Mouse (Mus musculus) neutrophil, adult 5-6 weeks (primary cell): Measurements from ENCODE around the gene Gm10837. TPM values are rescaled to one million over a fixed set of nuclear protein-coding genes. Genes with fewer than 3 reads are reported as not detected.
A peak's percentile ranks its signal among the peaks of the same experiment; 100 is the strongest.
"Not testable (repeated sequence)": the region's sequence is repeated elsewhere in the genome, so short reads cannot be mapped to it uniquely, and the experiment has no call there.

Source experiments
- ATAC-seq: fragments of 151-379, 151-347 bp; 2 replicates; pipeline ENCODE4 v1.8.0; 2017; ENCODE audit warnings: mild to moderate bottlenecking, moderate TSS enrichment; ENCODE audit not compliant: insufficient number of reproducible peaks, poor library complexity, low FRiP score, severe bottlenecking; ENCODE audit errors: extremely low read depth
- total RNA-seq: library from RNA; stranded (forward); fragments of 200-1000 nt; gene quantifications from 2 replicates; pipeline ENCODE4 v1.2.3, GENCODE M21; 2017

Gene Gm10837
- total RNA-seq, result 0.49 TPM in 1 of 2 replicates, not detected in the other

DNA sequence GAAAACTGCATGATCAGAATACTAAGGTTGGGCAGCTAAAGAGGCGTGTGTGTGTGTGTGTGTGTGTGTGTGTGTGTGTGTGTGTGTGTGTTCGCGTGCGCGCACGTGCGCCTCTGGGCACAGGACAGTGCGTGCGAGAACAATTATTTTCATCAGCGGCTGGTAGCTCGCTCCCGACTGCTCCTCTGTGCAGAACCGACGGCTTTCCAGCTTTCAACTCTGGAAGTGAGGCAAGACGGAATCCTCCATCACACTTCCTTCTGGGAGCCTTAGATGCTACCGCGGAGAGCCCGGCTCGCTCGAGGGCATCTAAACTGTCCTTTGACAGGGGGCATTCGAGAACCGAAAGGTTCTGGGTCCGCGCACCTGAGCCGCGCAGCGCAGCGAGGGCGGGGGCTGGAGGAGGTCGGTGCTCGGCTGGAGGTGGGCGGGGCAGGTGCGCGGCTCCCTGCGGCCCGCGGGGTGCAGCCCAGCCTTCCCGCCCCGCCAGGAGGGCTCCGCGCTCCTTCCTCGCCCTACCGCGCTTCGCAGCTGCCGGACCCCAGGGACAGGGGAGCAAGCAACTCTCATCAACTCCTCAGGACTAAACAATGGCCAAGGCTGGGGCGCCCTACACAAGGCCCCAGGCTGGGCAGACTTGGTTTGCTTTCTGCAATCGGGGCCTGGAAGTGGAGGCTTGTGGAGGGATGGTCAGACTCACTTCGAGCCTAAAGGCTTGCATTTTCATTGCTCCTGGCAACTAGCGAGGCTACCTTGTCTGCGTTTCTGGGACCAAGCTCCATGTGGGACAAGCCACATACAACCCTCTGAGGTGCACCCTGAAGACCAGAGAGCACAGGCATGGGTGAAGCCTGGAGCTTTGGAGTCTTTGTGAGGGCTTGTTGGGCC is at the start of gene Gm10837:
Gene Gm10837 (plus strand): TSS at position 146 of the 888 bp plus-strand sequence.
- 0 out of 2 replicates have a peak, but pooled peaks have one; percentile 1 for ATAC-seq

DNA sequence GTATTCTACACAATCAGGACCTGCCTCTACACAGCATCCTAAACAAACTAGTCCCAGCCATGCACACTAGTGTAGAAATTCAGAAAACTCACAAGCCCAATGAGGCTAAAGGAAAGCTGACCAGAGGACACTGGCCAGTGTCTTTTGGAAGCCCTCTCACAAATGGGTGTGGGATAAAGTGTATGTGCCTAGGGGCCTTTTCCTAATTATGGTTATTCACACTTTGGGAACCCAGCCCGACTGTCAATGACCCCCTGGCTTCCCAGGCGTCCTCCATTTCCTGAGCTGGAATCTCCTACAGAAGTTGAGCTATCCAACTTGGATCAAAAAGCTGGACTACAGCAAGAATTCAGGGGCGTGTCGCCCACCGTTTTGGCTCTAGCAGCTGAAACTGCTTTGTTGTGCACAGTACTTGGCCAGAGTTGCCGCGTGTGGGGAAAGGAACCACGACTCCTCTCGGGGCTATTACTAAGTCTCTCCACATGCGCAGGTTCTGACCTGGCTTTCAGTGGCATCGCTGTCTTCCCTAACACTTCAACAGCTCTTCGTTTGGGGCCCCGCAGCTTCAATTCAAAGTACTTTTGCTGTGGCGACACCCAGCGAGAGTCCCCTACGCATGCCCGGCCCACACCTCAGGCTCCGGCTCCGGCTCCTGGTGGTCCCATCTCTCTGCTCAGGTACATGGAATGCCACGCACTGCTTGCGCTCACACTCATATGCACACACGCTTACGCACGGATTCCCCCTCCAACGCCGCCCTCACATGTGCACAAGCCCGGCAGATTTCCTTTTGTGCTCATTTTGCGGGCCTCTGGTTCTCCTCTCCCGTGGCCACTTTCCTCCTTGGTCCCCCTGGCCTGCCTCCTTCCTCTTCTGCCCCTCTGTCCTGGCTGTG is 40.5 kb upstream of the Gm10837 start:
- ATAC-seq, result no peak

DNA sequence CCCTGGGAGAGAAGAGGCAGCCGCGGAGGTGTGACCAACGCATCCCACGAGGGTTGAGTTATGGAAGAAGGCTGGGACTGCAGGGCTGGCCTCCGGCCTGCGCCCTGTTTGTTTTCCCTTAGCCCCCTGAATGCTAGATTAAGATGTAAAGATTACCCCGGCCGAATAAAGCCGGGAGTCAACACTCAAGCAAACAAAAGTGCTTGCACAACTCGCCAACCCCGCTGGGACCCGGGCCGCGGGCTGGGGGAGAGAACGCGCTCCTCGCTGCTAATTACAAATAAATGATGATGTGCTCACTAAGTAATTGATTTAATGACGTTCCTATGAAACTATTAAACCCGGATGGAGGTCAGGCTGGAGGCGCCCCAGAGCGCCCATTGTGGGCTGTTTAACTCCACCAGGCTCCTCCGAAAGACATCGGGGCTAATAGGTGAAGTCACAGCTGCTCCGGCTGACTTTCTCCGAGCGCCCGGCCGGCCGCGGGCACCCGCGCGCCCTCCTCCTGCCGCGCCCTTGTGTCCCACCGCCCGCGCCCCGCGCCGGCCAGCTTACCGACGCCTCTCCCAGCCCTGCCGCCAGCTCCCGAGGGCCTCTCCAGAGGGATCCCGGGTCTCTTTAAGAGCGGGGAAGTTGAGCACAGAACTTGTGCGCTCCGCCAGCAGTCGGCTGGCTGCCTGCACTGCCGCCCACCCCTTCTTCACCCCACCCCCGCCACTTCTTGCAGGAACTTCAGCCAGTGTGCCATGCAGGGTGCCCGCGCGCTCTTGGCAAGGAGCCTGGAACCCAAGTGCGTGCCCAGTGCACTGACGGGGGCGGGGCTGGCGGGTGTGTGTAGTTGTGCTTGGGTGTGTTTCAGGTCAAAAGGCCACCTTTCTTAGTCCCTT is 39.6 kb upstream of the Gm10837 start, which contains the start of gene Gm5089:
Gene Gm5089 (minus strand): TSS at position 620 of the 887 bp plus-strand sequence.
- no peak for ATAC-seq

DNA sequence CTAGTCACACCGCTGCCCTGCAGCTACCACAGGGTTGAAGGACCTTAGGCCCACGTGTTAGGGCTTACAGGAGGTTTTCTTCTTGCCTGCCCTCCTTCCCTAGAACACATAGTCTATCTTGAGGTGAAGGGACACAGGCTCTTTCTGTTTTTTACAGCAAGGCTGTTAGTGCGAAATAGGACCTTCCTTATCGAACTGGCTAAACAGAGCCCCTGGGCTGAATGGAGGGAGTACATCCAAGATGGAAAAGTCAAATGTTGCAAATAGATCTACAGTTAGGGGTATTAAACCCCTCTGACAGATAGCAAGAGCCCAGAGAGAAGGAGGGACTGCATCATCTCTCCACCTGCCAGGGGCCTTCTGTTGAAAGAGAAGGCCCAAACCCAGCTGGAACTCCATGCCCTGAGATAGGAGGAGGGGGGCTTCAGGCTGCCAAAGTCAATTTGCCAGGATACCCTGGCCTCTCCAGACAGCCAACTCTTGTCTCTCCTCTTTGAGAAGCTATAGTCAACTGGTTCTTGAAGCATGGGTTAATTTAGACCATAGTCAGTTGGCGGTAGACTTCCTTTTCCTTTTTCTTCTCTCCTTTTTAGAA is 38.7 kb upstream of the Gm10837 start:
- ATAC-seq, result no peak

DNA sequence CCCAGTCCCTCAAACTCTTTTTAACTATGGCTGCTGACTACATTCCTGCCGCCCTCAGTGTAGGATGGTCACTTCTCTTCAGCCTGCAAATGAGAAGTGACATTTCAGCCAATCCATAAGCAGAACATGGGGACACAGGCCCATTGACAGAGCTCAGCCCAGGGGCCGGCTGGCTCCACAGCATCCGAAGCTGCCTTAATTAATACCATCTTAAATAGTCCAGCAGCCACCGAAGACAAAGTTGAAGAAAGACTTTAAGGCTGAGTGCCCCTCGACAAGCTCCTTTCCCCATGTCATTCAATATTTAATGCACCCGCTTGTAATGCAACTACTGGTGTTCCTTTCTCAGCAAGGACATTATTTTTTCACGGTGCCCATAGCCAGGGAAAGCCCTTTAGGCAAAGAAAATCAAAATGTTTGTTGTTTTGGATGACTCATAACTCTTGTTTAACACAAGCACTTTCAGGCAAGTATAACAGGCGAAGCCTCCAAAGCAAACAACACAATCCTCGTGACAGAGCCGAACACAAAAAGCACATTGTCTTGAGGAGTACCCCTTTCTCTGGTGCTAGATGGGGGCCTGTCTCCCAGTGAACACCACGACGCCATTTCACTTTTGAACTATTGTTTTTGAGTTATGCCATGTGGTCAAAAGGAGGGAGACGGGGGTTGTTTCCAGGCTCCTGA is 37.5 kb upstream of the Gm10837 start:
- no peak for ATAC-seq

DNA sequence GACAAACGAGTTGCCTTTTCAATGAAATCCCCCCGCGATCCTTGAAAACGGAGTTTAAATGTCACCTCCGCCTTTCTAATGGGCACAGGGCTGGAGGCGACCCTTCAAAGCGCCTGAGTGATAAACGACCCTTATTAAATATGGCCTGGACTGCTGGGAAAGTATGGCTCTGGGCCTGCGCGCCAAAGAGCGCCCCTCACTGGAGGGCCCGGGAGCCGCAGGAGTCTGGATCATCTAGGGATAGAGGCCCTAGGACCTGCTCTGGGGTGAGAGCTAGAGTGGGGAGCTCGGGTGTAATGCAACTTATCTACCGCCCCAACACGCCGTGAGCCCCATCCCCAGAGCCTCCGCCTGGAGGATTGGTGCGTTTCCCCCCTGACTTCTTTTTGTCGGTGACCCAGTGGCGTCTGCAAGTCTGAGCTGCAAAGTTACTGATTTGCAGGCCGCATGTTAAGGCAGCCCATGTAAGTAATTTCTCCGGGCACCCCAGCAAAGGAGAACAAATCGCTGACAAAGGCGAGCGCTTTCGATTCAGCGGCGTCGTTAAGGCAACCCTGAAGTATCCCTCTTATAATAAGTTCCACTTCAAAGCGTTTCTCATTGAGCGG is 36.9 kb upstream of the Gm10837 start:
- no peak for ATAC-seq

DNA sequence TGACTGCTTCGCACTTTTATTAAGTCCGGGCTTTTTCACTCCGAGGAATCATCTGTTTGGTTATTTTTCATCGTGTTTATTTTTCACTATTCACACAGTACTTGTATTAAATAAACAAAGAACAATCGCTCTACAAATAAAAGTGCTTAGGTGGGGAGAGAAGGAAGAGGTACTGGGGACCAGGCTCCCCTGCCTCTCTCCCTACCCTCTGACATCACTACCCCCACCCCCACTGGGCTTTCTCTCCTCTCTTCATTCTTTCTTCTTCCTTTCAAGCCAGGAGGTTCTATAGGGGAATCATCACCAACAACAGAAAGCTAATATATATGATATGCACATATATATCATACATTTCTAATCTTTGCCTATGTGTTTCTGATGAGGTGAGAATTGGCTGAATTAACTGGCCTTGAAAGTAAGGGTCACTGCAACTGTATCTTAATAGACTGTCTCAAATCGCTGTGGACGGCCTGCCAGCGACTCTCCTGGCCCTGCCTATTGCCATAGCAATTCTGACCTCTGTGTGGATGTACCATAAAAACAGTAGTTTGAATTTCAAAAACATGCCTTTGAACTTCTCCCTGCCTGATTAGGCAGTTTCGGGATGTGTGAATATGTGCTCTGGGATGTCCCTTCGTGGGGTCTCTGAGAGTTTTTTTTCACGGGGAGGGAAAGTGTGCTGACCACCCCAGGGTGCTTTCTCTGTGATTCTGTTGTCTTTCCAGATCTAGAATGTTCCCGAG is 36.2 kb upstream of the Gm10837 start:
- ATAC-seq, result no peak

DNA sequence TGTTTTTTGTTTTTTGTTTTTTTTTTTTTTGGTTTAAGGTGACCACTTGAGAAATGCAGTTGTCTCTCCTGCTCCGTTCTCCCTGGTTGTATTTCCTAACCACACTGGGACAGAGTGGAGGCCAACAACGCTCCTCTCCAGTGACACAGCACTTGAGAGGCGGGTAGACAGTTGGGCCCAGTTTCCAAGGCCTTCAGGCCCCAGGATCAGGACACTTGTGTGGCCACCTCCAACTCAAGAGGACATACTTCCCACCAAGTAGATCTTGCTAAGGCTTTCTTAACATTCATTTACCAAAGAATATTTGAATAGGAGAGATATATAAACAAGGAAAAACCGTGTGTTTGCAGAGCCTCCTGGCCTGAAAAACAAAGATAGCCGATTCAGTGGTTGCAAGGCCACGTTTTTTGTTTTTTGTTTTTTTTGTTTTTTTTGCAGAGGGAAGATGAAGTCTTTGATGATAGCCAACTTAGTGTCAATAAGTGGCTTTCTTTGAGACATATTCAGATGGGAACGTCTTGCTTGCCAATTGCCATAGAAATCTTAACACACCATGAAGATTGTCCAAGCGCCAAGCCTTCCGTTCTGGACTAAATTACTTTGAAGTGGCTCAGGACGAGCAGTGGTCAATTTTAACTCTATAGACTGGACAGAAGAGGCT is 35.4 kb upstream of the Gm10837 start:
- no peak for ATAC-seq

DNA sequence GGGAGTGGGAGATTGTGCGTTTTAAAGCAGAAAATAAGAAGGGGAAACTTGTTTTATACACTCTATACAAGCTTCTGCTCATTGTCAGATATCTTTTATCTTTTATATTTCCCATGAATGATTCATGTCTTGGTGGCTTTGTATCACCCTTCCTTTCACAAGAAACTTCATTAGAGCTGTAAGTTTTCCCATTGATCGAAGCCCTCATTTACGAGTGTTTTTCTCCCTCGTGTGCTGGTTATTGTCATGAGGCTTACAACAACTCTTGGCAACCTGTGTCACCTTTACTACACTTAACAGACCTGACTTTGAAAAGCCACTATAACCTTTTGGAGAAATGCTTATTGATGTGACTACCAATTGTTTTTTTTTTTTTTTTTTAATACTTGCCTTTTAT is 34.8 kb upstream of the Gm10837 start:
- ATAC-seq, result no peak

DNA sequence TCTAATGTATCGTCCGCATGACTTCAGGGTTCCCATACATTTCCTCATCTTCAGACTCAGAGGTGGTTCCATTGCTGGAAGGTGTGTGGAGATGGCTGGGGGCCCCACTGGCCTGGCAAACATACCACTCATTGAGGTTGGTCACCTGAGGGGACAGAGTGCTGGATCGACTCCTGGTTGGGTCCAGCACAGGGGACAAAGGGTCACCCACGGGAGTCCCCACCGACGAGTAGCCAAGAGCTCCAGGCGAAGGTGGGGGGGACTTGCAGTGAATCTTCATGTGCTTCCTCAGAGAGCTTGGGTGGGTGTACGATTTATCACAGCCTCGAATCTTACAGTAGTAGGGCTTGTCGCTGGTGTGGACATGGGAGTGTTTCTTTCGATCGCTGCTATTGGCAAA is 31.1 kb upstream of the Gm10837 start:
- ATAC-seq, result not testable (repeated sequence)

DNA sequence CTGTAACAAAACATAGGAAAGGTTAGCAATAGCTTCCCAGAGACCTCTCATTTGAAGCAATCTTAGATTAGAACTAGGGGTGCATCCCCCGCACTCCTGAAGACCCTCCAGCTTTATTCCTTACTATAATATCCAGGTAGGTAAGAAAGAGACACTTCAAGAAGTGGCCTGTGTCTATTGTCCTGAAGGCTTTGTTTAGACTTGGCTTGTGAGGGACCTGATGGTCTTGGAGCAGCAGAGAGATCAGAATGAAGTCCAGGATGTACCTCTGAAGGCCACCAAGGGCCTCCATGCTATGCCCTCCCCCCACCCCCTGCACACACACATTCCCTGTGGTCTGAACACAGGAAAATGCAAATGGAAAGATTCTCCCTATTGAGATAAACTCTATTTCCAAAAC is 30.6 kb upstream of the Gm10837 start:
- no peak for ATAC-seq

DNA sequence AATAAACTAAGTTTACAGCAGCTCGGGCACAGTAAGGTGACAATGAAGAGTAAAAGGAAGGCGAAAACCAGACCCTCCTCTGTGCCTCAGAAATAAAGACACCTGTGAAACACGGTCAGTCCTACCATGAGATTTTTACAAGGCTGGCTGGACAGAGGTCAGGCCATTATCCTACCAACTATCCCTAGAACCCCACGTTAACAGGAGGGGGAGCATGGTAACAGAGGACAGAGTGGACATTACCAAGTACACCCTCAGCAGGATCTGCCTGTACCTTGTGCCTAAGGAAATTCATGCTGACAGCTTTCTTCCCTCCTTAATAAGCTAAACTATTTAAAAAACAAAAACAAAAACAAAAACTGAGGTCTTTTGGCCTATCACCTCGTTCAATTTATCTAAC is 30.2 kb upstream of the Gm10837 start:
- no peak for ATAC-seq

DNA sequence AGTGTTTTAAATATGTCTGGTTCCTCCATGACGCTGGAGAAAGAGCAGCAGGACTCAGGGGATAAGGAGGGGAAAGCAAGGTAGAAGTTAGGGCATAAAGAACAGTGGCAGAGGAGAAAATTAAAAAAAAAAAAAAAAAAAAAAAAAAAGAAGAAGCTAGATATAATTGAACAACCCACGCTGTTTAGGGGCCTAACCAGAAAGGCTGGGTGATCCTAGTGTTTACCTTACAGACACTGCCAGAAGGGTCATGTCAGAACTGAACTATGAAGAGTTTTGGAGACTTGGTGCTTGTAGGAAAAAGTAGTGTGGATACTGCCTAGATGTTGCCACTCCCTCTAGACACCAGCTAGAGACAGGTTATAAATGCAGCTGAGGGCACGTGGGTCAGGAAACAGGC is 28.9 kb upstream of the Gm10837 start:
- ATAC-seq, result no peak

DNA sequence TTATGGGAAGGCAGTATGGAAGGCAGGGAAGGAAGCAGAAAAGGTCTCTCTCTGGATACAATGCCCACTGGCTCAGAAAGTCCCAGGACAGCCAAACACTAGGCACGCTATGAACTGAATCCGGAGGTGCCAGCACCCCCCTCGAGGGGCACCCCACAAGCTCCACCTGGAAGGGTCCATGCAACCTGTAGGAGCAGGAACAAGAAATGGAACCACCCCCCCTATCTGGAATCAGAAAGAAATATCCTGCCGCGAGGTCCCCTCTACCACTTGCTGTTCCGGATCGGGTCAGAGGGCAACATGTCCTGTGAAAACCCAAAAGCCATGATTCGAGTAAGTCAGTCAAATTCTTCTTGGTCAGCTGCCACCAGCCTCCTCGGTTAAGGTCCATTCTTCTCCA is 28.4 kb upstream of the Gm10837 start:
- ATAC-seq, result no peak

DNA sequence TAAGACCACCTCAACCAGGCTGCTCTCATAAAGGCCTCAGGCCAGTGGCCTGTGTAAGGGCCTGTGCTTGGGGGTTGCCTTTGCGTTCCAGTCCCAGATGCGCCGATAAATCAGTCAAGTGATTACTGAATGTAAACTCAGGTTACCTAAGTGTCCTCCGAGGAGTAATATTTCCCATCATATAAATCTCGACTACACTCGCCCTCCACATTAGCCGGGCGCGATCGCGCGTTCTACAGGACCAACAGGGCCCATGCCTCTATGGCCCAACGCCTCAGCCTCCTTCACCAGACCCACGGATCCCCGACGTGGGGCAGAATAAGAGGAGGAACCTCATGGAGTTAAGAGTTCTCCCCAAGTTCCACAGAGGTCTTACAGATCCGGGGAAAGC is 27.7 kb upstream of the Gm10837 start:
- no peak for ATAC-seq

DNA sequence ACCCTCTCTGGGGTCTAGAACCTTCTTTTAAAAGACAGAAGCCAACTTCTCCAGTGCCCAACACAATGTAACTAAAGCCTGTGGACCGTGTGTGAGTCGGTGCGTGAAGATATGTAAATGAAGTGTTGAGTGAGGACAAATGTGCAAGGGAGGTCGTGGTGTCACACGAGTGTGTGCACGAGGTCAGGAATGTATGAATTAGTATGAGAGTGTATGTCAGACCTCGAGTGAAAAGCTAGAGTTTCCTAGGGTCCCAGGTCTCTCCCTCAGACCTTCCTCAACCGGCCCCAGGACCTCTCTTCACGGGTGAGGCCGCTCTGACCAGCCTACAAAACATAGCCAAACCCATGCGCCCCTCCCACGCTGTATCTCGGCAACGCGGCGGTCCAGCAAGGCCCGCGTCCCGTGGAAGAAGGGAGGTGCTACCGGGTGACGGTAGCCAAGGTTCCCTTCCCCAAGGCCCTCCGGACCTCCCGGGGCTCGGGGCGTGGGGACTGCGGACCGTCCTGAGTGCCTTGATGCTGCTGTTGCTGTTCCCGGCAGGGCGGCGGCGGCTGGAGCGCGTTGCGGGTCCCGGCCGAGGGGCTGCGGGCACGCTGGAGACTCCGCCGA is 27.2 kb upstream of the Gm10837 start:
- no peak for ATAC-seq
